In the genomic region with DNA sequence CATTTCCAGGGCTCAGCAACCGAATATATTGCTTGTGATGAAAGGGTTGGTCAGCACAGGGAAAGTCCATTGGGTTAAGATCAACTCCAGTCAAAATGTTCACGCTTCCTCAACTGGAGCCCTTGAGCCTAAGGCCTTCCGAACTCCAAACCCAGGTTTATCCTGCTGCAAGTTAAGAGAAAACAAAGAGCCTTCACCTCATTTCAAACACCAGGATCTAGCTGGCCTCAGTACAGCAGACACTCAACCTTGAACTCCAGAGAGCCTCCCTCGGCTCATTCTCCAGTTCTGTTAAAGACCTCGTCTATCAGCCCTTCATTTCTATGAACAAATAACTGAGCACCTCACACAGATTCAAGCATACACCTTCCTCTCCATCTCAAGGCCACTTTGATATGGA, we compare ENCODE assay signal across 9 mouse cellular contexts. TPM values are rescaled to one million over a fixed set of nuclear protein-coding genes. Genes with fewer than 3 reads are reported as not detected.
DNase-seq lines count a peak whose midpoint lies in the region; ATAC-seq and TF ChIP-seq lines count a peak whose summit lies in the region.
"Had no signal": no experiment of that assay in that cellular context is flagged by ENCODE, and none has a peak within 500 bp of the region (broad histone marks: within the 10 kb centered on the region; RNA-seq: fewer than 3 reads in every experiment).

No protein-coding gene starts in this region.

- DNase-seq in lung, postnatal 25 days (ENCODE audit: low spot score) = no peak
- DNase-seq in limb, embryonic 11.5 days (ENCODE audit: low spot score) = no peak
- no peak for DNase-seq in gastrocnemius, postnatal 4 days (ENCODE audit: low spot score in 2 of 2)
- no peak for DNase-seq in frontal cortex, adult 2 months (ENCODE audit: extremely low spot score in 1 of 2, low spot score in 1 of 2)
- DNase-seq: cerebellum, adult 2 months had no signal

- peak overlapping the region; percentile 71 for H3K4me2 ChIP-seq in lung, embryonic 15.5 days
- peak overlapping the region; percentile 65 for H3K4me2 ChIP-seq in embryonic facial prominence, embryonic 15.5 days (replicated peaks)
- H3K4me2 ChIP-seq in limb, embryonic 11.5 days (ENCODE audit: low read depth, severe bottlenecking) = peak overlapping the region; percentile 64

- H3K9me3 ChIP-seq in lung, embryonic 15.5 days = no peaks in the 10 kb centered on the region
- H3K9me3 ChIP-seq in embryonic facial prominence, embryonic 15.5 days (replicated peaks) = no peaks in the 10 kb centered on the region
- H3K9me3 ChIP-seq in limb, embryonic 11.5 days (ENCODE audit: control insufficient read depth, low read length) = no peaks in the 10 kb centered on the region

- H3K4me3 ChIP-seq in lung, embryonic 15.5 days = peak overlapping the region; percentile 99
- peak overlapping the region; percentile 88 for H3K4me3 ChIP-seq in embryonic facial prominence, embryonic 15.5 days (replicated peaks)
- peak overlapping the region; percentile 72 for H3K4me3 ChIP-seq in limb, embryonic 11.5 days (ENCODE audit: low read depth, low read length)
- peak overlapping the region; percentile 21; the same call in 1 of the 2 replicates for H3K4me3 ChIP-seq in small intestine, adult 2 months (ENCODE audit: low read depth, low read length)

- peaks cover 16% of the 10 kb centered on the region for H3K36me3 ChIP-seq in lung, embryonic 15.5 days
- peaks cover 16% of the 10 kb centered on the region for H3K36me3 ChIP-seq in embryonic facial prominence, embryonic 15.5 days
- peaks cover 2% of the 10 kb centered on the region; the same call in 1 of the 2 replicates for H3K36me3 ChIP-seq in limb, embryonic 11.5 days (ENCODE audit: control insufficient read depth, insufficient read depth, low read length)
- H3K36me3 ChIP-seq in small intestine, adult 2 months (ENCODE audit: control insufficient read depth, insufficient read depth, low read length) = peaks cover 5% of the 10 kb centered on the region

- peaks cover 26% of the 10 kb centered on the region for H3K4me1 ChIP-seq in lung, embryonic 15.5 days
- H3K4me1 ChIP-seq in embryonic facial prominence, embryonic 15.5 days = peaks cover 16% of the 10 kb centered on the region
- H3K4me1 ChIP-seq in limb, embryonic 11.5 days (ENCODE audit: control insufficient read depth, insufficient read depth, low read length) = peaks cover 4% of the 10 kb centered on the region
- no peaks in the 10 kb centered on the region; the same call in 1 of the 2 replicates for H3K4me1 ChIP-seq in small intestine, adult 2 months (ENCODE audit: control insufficient read depth, insufficient read depth, insufficient read length, low read length)

- ATAC-seq in lung, embryonic 15.5 days (ENCODE audit: borderline replicate concordance, extremely low read depth, low FRiP score, low TSS enrichment) = no peak
- no peak for ATAC-seq in embryonic facial prominence, embryonic 15.5 days (ENCODE audit: insufficient number of reproducible peaks, low FRiP score, low TSS enrichment, low read depth)
- no peak for ATAC-seq in limb, embryonic 11.5 days (ENCODE audit: insufficient number of reproducible peaks, low FRiP score, low TSS enrichment, low read depth)
- ATAC-seq in megakaryocyte progenitor cell, adult 5-6 weeks (replicated peaks; ENCODE audit: poor library complexity) = no peak

- 34% methylated on average over 5 of the region's 5 CpGs for WGBS in lung, embryonic 15.5 days
- WGBS in embryonic facial prominence, embryonic 15.5 days = 42% methylated on average over 5 of the region's 5 CpGs
- 58% methylated on average over 5 of the region's 5 CpGs for WGBS in limb, embryonic 11.5 days
- WGBS in small intestine, adult 2 months = 19% methylated on average over 5 of the region's 5 CpGs

- H3K27ac ChIP-seq in lung, embryonic 15.5 days = peak overlapping the region; percentile 98
- H3K27ac ChIP-seq in embryonic facial prominence, embryonic 15.5 days (replicated peaks) = no peak overlapping the region; the same call in 1 of the 2 replicates
- H3K27ac ChIP-seq in limb, embryonic 11.5 days (replicated peaks; ENCODE audit: low read depth, low read length) = no peak overlapping the region
- no peak overlapping the region for H3K27ac ChIP-seq in small intestine, adult 2 months (ENCODE audit: insufficient read depth, low read depth, low read length)

- no peaks in the 10 kb centered on the region for H3K27me3 ChIP-seq in lung, embryonic 15.5 days
- no peaks in the 10 kb centered on the region for H3K27me3 ChIP-seq in embryonic facial prominence, embryonic 15.5 days
- H3K27me3 ChIP-seq in limb, embryonic 11.5 days (ENCODE audit: control insufficient read depth, insufficient read depth, low read length) = no peaks in the 10 kb centered on the region
- H3K27me3 ChIP-seq in small intestine, adult 2 months (ENCODE audit: control insufficient read depth, insufficient read depth, low read length) = no peaks in the 10 kb centered on the region

- peak overlapping the region; percentile 98 for H3K9ac ChIP-seq in lung, embryonic 15.5 days
- H3K9ac ChIP-seq in embryonic facial prominence, embryonic 15.5 days = peak overlapping the region; percentile 67
- H3K9ac ChIP-seq in limb, embryonic 11.5 days (ENCODE audit: low read length) = peak overlapping the region; percentile 91

- TF ChIP-seq CTCF in small intestine, adult 2 months (IDR thresholded peaks at IDR 0.05; ENCODE audit: extremely low read depth, insufficient read length, insufficient replicate concordance, low read depth, low read length) = no peak

- TF ChIP-seq POLR2A in small intestine, adult 2 months (IDR thresholded peaks at IDR 0.05; ENCODE audit: low read depth, low read length) = no peak

RNA-seq across cellular contexts. Expression of gene Lig3, which starts 0.8 kb away (rescaled TPM):
- polyA plus RNA-seq in lung, embryonic 15.5 days (2015; fragmentation: Nextera tagmentation; extraction: Ambion mirVana) = 28.3 and 30.8 TPM in 2 replicates
- polyA plus RNA-seq in embryonic facial prominence, embryonic 15.5 days (2015; fragmentation: Nextera tagmentation; extraction: Ambion mirVana) = 25.1 and 26.5 TPM in 2 replicates
- polyA plus RNA-seq in limb, embryonic 11.5 days (2014; fragmentation: Nextera tagmentation; extraction: Ambion mirVana) = 44.7 and 49.6 TPM in 2 replicates
- 4.3 and 6.3 TPM in 2 replicates for polyA plus RNA-seq in small intestine, adult 2 months (2012; rRNA removed)
- 10 to 100 TPM; 18.9 to 20.7 TPM for total RNA-seq in gastrocnemius, postnatal 4 days (2021)
- 18.6 and 23.3 TPM in 2 replicates for polyA plus RNA-seq in frontal cortex, adult 2 months (2012; rRNA removed)
- total RNA-seq in megakaryocyte progenitor cell, adult 5-6 weeks (2015) = 31.3 and 39.5 TPM in 2 replicates
- 37.6 and 67.4 TPM in 2 replicates for total RNA-seq in megakaryocyte progenitor cell, adult 5-6 weeks (2017)

RNA-seq across cellular contexts. Expression of gene Zfp830, which starts 16.0 kb away (rescaled TPM):
- polyA plus RNA-seq in lung, embryonic 15.5 days (2015; fragmentation: Nextera tagmentation; extraction: Ambion mirVana) = 34.4 and 36.4 TPM in 2 replicates
- 37.7 and 42.3 TPM in 2 replicates for polyA plus RNA-seq in embryonic facial prominence, embryonic 15.5 days (2015; fragmentation: Nextera tagmentation; extraction: Ambion mirVana)
- polyA plus RNA-seq in limb, embryonic 11.5 days (2014; fragmentation: Nextera tagmentation; extraction: Ambion mirVana) = 41.4 and 44.0 TPM in 2 replicates
- 1.6 and 2.8 TPM in 2 replicates for polyA plus RNA-seq in small intestine, adult 2 months (2012; rRNA removed)
- total RNA-seq in gastrocnemius, postnatal 4 days (2021) = 10 to 100 TPM; 15.7 to 18.4 TPM
- polyA plus RNA-seq in frontal cortex, adult 2 months (2012; rRNA removed) = 13.0 and 13.7 TPM in 2 replicates
- 20.1 and 20.8 TPM in 2 replicates for total RNA-seq in megakaryocyte progenitor cell, adult 5-6 weeks (2015)
- total RNA-seq in megakaryocyte progenitor cell, adult 5-6 weeks (2017) = 46.3 and 54.1 TPM in 2 replicates

RNA-seq across cellular contexts. Expression of gene Cct6b, which starts 16.0 kb away (rescaled TPM):
- 0.31 TPM in 2 replicates for polyA plus RNA-seq in lung, embryonic 15.5 days (2015; fragmentation: Nextera tagmentation; extraction: Ambion mirVana)
- 0.27 and 0.28 TPM in 2 replicates for polyA plus RNA-seq in embryonic facial prominence, embryonic 15.5 days (2015; fragmentation: Nextera tagmentation; extraction: Ambion mirVana)
- 0.20 and 0.21 TPM in 2 replicates for polyA plus RNA-seq in limb, embryonic 11.5 days (2014; fragmentation: Nextera tagmentation; extraction: Ambion mirVana)
- polyA plus RNA-seq in small intestine, adult 2 months (2012; rRNA removed) = not detected in 2 replicates
- under 1 TPM; 0.20 to 0.29 TPM for total RNA-seq in gastrocnemius, postnatal 4 days (2021)
- polyA plus RNA-seq in frontal cortex, adult 2 months (2012; rRNA removed) = 0.13 and 0.18 TPM in 2 replicates
- total RNA-seq in megakaryocyte progenitor cell, adult 5-6 weeks (2015) = 0.30 and 0.32 TPM in 2 replicates
- total RNA-seq in megakaryocyte progenitor cell, adult 5-6 weeks (2017) = 0.08 and 0.37 TPM in 2 replicates

Comparison
In these comparisons a context has a peak if more than half of its experiments do, and no peak if none do; other contexts are left out.
1. H3K4me3 ChIP-seq: peak in every context shown above with its lines; median percentile 99 in lung, embryonic 15.5 days; 88 in embryonic facial prominence, embryonic 15.5 days; 72 in limb, embryonic 11.5 days; 21 in small intestine, adult 2 months.